Mouse (Mus musculus): Measurements from ENCODE around the gene Tor4a.

- TF ChIP-seq HCFC1 (IDR thresholded peaks at IDR 0.05; ENCODE audit: borderline replicate concordance, insufficient read depth, low read length) (no peak), CHD2 (IDR thresholded peaks at IDR 0.05; ENCODE audit: low read depth, low read length) (no peak), ZC3H11A (IDR thresholded peaks at IDR 0.05; ENCODE audit: borderline replicate concordance, low read depth, low read length) (no peak)
These were observed 19.6 kb downstream of the Tor4a start for GRCm38 (mm10) chr2:25177076-25177475.

All from ES-E14 (cell line).